ENCODE assay signal across 1 mouse cellular context in genomic region chr2:90199606-90200005, GRCm38 (mm10). TPM values are rescaled to one million over a fixed set of nuclear protein-coding genes. Genes with fewer than 3 reads are reported as not detected.
"Had no signal": no experiment of that assay in that cellular context is flagged by ENCODE, and none has a peak within 500 bp of the region (broad histone marks: within the 10 kb centered on the region; RNA-seq: fewer than 3 reads in every experiment).

No protein-coding gene starts in this region.

RNA-seq across cellular contexts. Expression of gene Olfr1506, which starts 24.7 kb away (rescaled TPM):
- total RNA-seq: neutrophil, adult 5-6 weeks had no signal

RNA-seq across cellular contexts. Expression of gene Olfr1270, which starts 46.7 kb away (rescaled TPM):
- total RNA-seq: neutrophil, adult 5-6 weeks had no signal

RNA-seq across cellular contexts. Expression of gene Olfr32, which starts 57.5 kb away (rescaled TPM):
- total RNA-seq: neutrophil, adult 5-6 weeks had no signal

RNA-seq across cellular contexts. Expression of gene Olfr142, which starts 57.8 kb away (rescaled TPM):
- total RNA-seq: neutrophil, adult 5-6 weeks had no signal
